Mouse (Mus musculus): ENCODE results near the gene Anapc7.

DNA sequence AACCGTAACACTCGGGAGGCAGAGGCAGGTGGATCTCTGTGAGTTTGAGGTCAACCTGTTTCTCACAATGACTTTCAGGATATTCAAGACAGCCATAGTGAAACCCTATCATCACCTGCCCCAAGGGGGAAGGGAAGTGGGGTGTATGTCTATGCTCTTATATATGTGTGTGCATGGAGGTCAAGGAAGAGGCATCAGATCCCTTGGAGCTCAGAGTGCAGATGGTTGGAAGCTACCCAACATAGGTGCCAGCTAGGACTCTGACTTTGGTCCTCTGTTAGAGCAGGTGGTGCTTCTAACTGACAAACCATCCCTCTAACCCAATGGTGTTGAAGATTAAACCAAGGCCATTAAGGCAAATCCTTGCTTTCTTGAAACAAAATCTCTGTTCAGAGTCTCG, 56.0 kb downstream of the Anapc7 start:
- TF ChIP-seq NANOG (IDR thresholded peaks at IDR 0.05; ENCODE audit: borderline replicate concordance, low read length) (no peak), CTCF (conservative IDR thresholded peaks at IDR 0.05; ENCODE audit: low read length) (no peak), POU5F1 (IDR thresholded peaks at IDR 0.05; ENCODE audit: borderline replicate concordance, low read length) (no peak)
